Mouse (Mus musculus) stomach, embryonic 16.5 days (tissue): ENCODE results near the gene Gm4778. TPM values are rescaled to one million over a fixed set of nuclear protein-coding genes. Genes with fewer than 3 reads are reported as not detected.

Source experiments
- polyA plus RNA-seq: library from polyadenylated mRNA; unstranded; fragments of >200 nt; fragmentation: Nextera tagmentation; extraction: Ambion mirVana; gene quantifications from 2 replicates; pipeline ENCODE4 v1.2.1, GENCODE M21; 2015

Gm4778 gene
- polyA plus RNA-seq, 1 experiment from 2014 or later = not detected

Other genes with a start within 250 kb of the Gm4778 start
- gene Gm9125, start 209.2 kb upstream of the Gm4778 start, polyA plus RNA-seq = 0.12 TPM in 1 of 2 replicates, not detected in the other
- gene Gm10697, start 191.4 kb upstream of the Gm4778 start, polyA plus RNA-seq = not detected in 2 replicates
- not detected in 2 replicates for gene Gm10696, start 85.8 kb upstream of the Gm4778 start, polyA plus RNA-seq
- not detected in 2 replicates for gene Gm5286, start 67.3 kb upstream of the Gm4778 start, polyA plus RNA-seq
- gene Them4, start 46.1 kb downstream of the Gm4778 start, polyA plus RNA-seq = 10.4 and 12.6 TPM in 2 replicates
- gene Them5, start 78.1 kb downstream of the Gm4778 start, polyA plus RNA-seq = 32.1 and 49.6 TPM in 2 replicates
- gene C2cd4d, start 98.4 kb downstream of the Gm4778 start, polyA plus RNA-seq = 0.35 and 0.65 TPM in 2 replicates
- gene Rorc, start 108.8 kb downstream of the Gm4778 start, polyA plus RNA-seq = 7.4 and 8.6 TPM in 2 replicates
- gene Lingo4, start 134.5 kb downstream of the Gm4778 start, polyA plus RNA-seq = 0.44 and 0.51 TPM in 2 replicates
- gene Tdrkh, start 149.2 kb downstream of the Gm4778 start, polyA plus RNA-seq = 6.4 and 8.2 TPM in 2 replicates
- gene Mrpl9, start 179.3 kb downstream of the Gm4778 start, polyA plus RNA-seq = 67.8 and 71.8 TPM in 2 replicates
- gene Oaz3, start 179.9 kb downstream of the Gm4778 start, polyA plus RNA-seq = 0.41 and 0.56 TPM in 2 replicates
- 14.2 and 19.3 TPM in 2 replicates for gene Celf3, start 214.3 kb downstream of the Gm4778 start, polyA plus RNA-seq
- gene Riiad1, start 216.3 kb downstream of the Gm4778 start, polyA plus RNA-seq = 1.6 and 3.4 TPM in 2 replicates